Mouse (Mus musculus) inflammation-experienced regulatory T-cells, adult 16 weeks (primary cell): ENCODE measurements around the gene Gm20449. TPM values are rescaled to one million over a fixed set of nuclear protein-coding genes. Genes with fewer than 3 reads are reported as not detected.

Experiments
- polyA plus RNA-seq: library from polyadenylated mRNA; unstranded; fragments of 100-300 nt; shearing (Covaris generic); gene quantifications from one replicate; pipeline ENCODE4 v1.2.1, GENCODE M21; 2017

Gene Gm20449
- polyA plus RNA-seq, result not detected

GRCm38 (mm10) chr7:41499389-41500049 is at the start of gene Gm20449, which contains the start of gene AW146154:
Gene Gm20449 (minus strand): TSS chr7:41499417.
Gene AW146154 (minus strand): TSS chr7:41499890.

DNA sequence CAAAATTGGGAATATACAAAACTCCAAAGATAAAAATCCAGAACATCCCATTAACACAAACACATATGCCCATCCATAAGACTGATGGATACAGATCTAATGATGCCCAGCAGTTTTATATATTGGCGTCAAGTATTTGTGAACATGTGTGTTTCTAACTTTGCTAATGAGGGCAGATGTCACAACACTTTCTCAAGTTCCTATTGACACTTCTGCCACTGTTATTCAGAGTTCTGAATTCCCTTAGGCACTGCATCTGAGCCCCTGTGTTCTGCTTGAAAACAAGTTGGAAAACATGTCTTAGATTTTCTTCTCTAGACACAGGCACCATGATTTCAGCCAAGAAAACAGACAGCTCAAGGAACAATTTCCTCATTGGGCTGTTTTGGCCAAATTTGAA is 50.6 kb downstream of the Gm20449 start, which contains the start of gene Vmn2r57:
TSS of gene Vmn2r57 (minus strand) at position 101 of the 400 bp plus-strand sequence.

GRCm38 (mm10) chr7:41393048-41393971 is 105.9 kb downstream of the Gm20449 start, which contains the start of gene AI987944:
Gene AI987944 (minus strand): TSS chr7:41393379.

Other genes starting within 250 kb of the Gm20449 start
- gene AI987944, start 106.0 kb downstream of the Gm20449 start, polyA plus RNA-seq, result 48.4 TPM
- gene Vmn2r57, start 50.7 kb downstream of the Gm20449 start, polyA plus RNA-seq, result 0.10 TPM
- 18.2 TPM for gene AW146154, start 473 bp upstream of the Gm20449 start, polyA plus RNA-seq
- gene Gm6871, start 74.2 kb upstream of the Gm20449 start, polyA plus RNA-seq, result 0.29 TPM
- 35.4 TPM for gene 2610021A01Rik, start 99.8 kb upstream of the Gm20449 start, polyA plus RNA-seq
- 11.4 TPM for gene Zfp788, start 133.8 kb upstream of the Gm20449 start, polyA plus RNA-seq